Mouse (Mus musculus): ENCODE results near the gene Saa1. TPM values are rescaled to one million over a fixed set of nuclear protein-coding genes. Genes with fewer than 3 reads are reported as not detected.
"Not testable (repeated sequence)": the region's sequence is repeated elsewhere in the genome, so short reads cannot be mapped to it uniquely, and the experiment has no call there.

Saa1 gene
- polyA plus RNA-seq (2016; fragmentation: Nextera tagmentation; extraction: Ambion mirVana): 0.23 and 0.39 TPM in 2 replicates

GRCm38 (mm10) chr7:46742880-46743279, at the start of gene Saa1:
Gene Saa1, minus strand, starts transcription at chr7:46742980.
- H3K4me3 ChIP-seq, H3K36me3 ChIP-seq: not testable (repeated sequence)

GRCm38 (mm10) chr7:46789177-46789849, 46.5 kb upstream of the Saa1 start:
- Histone ChIP-seq H3K9ac (no peak overlapping the region), H3K27me3 (replicated peaks) (no peaks in the 10 kb centered on the region), H3K27ac (no peak overlapping the region), H3K4me2 (no peak overlapping the region), H3K36me3 (peaks cover 54% of the 10 kb centered on the region), H3K4me1 (peaks cover 15% of the 10 kb centered on the region), H3K4me3 (no peak overlapping the region), H3K9me3 (replicated peaks) (no peaks in the 10 kb centered on the region)
- 72% methylated on average over 5 of the region's 5 CpGs for WGBS (ENCODE audit: insufficient replicate concordance)
- no peak for ATAC-seq

More at GRCm38 (mm10) chr7:46742880-46743279, at the start of gene Saa1:
- not testable (repeated sequence) for H3K9ac ChIP-seq; H3K27ac ChIP-seq; ATAC-seq; H3K27me3 ChIP-seq (replicated peaks); H3K4me2 ChIP-seq; H3K9me3 ChIP-seq (replicated peaks); H3K4me1 ChIP-seq
- 63% methylated on average over 3 of the region's 3 CpGs for WGBS (ENCODE audit: insufficient replicate concordance)

DNA sequence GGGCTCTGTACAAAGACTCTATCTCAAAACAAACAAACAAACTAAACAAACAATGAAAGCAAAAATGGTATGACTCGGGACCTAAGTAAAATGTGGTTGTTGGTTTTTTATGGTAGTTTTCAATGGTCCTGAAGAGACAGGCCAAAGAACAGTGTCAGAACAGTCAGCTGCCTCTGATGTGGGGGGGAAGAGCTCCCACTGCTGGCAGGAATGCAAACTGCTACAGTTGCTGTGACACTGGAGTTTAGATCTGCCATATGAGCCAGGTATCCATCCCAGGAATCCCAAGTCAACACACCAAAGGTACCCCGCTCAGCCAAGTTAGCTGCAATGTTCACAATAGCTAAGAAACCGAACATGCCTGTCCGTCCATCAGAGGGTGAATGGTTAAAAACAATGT, 27.9 kb upstream of the Saa1 start:
- Histone ChIP-seq H3K4me1 (no peaks in the 10 kb centered on the region), H3K27me3 (replicated peaks) (no peaks in the 10 kb centered on the region), H3K4me2 (no peak overlapping the region), H3K36me3 (peaks cover 80% of the 10 kb centered on the region), H3K27ac (no peak overlapping the region), H3K4me3 (no peak overlapping the region), H3K9me3 (replicated peaks) (no peaks in the 10 kb centered on the region), H3K9ac (no peak overlapping the region)
- WGBS (ENCODE audit: insufficient replicate concordance): 46% methylated on average over 4 of the region's 4 CpGs
- ATAC-seq: no peak

GRCm38 (mm10) chr7:46768451-46768850, 25.7 kb upstream of the Saa1 start:
- H3K9ac ChIP-seq: no peak overlapping the region
- H3K4me1 ChIP-seq: no peaks in the 10 kb centered on the region
- no peaks in the 10 kb centered on the region for H3K9me3 ChIP-seq (replicated peaks)
- H3K4me3 ChIP-seq: no peak overlapping the region
- H3K36me3 ChIP-seq: peaks cover 80% of the 10 kb centered on the region
- 86% methylated on average over 7 of the region's 7 CpGs for WGBS (ENCODE audit: insufficient replicate concordance)
- ATAC-seq: no peak
- no peak overlapping the region for H3K27ac ChIP-seq
- H3K4me2 ChIP-seq: no peak overlapping the region
- no peaks in the 10 kb centered on the region for H3K27me3 ChIP-seq (replicated peaks)

- H3K36me3 ChIP-seq: peaks cover 84% of the 10 kb centered on the region
- no peaks in the 10 kb centered on the region for H3K4me1 ChIP-seq
- H3K9me3 ChIP-seq (replicated peaks): no peaks in the 10 kb centered on the region
- no peak overlapping the region for H3K9ac ChIP-seq
- no peak for ATAC-seq
- no peak overlapping the region for H3K27ac ChIP-seq
- no peaks in the 10 kb centered on the region for H3K27me3 ChIP-seq (replicated peaks)
- H3K4me2 ChIP-seq: no peak overlapping the region
- H3K4me3 ChIP-seq: no peak overlapping the region
These were observed 24.6 kb upstream of the Saa1 start for GRCm38 (mm10) chr7:46767371-46767770.

- H3K36me3 ChIP-seq: peaks cover 87% of the 10 kb centered on the region
- H3K4me1 ChIP-seq: peaks cover 11% of the 10 kb centered on the region
- no peaks in the 10 kb centered on the region for H3K9me3 ChIP-seq (replicated peaks)
- no peak overlapping the region for H3K9ac ChIP-seq
- H3K4me3 ChIP-seq: no peak overlapping the region
- H3K4me2 ChIP-seq: no peak overlapping the region
- WGBS (ENCODE audit: insufficient replicate concordance): 84% methylated on average over 8 of the region's 8 CpGs
- no peak for ATAC-seq
- H3K27ac ChIP-seq: no peak overlapping the region
- no peaks in the 10 kb centered on the region for H3K27me3 ChIP-seq (replicated peaks)
These were observed 21.9 kb upstream of the Saa1 start for GRCm38 (mm10) chr7:46764672-46765071.

GRCm38 (mm10) chr7:46762601-46763000, 19.8 kb upstream of the Saa1 start:
- no peak overlapping the region for H3K4me2 ChIP-seq
- no peaks in the 10 kb centered on the region for H3K27me3 ChIP-seq (replicated peaks)
- no peak for ATAC-seq
- WGBS (ENCODE audit: insufficient replicate concordance): 78% methylated on average over 5 of the region's 5 CpGs
- H3K4me1 ChIP-seq: peaks cover 11% of the 10 kb centered on the region
- H3K9me3 ChIP-seq (replicated peaks): no peaks in the 10 kb centered on the region
- H3K36me3 ChIP-seq: peaks cover 67% of the 10 kb centered on the region
- H3K27ac ChIP-seq: no peak overlapping the region
- H3K9ac ChIP-seq: no peak overlapping the region
- H3K4me3 ChIP-seq: no peak overlapping the region

DNA sequence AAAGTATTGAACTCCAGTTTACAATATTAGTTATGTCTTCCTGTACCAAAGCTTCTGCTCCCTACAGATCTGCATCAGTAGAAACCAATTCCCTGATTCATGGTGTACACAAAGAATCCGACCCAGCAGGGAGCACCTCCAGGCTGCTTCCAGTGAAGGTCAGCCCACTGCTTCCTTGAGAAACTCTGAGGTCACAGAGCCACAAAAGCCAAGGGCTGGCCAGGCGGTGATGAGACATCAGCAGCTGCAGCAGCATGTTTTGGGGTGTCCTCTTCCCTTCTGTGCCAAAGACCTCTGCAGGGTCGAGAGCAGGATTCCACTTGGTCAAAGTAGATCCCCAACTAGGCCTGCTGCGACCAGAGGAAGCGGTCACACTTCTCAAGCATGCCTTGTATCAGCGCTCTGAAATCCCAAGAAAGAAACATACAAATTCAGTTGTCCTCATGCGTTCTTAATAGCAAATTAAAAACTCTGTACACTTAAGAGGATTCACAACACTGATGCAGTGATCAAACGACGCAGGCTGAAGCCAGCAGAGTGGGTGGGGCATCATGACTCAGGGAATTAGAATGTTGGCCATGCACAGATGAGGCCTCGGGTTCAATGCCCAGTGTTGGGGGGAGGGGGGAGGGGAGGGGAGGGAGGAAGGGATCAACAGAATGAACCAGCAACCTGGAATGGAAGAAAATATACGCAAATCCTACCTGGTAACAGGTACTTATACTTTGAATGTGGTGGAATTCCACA, 18.4 kb upstream of the Saa1 start:
- no peaks in the 10 kb centered on the region for H3K9me3 ChIP-seq (replicated peaks)
- no peak overlapping the region for H3K4me2 ChIP-seq
- no peak overlapping the region for H3K27ac ChIP-seq
- H3K36me3 ChIP-seq: peaks cover 57% of the 10 kb centered on the region
- H3K4me3 ChIP-seq: no peak overlapping the region
- no peak overlapping the region for H3K9ac ChIP-seq
- 64% methylated on average over 11 of the region's 11 CpGs for WGBS (ENCODE audit: insufficient replicate concordance)
- H3K27me3 ChIP-seq (replicated peaks): no peaks in the 10 kb centered on the region
- ATAC-seq: no peak; the same call in 1 of the 2 replicates
- H3K4me1 ChIP-seq: peaks cover 11% of the 10 kb centered on the region

GRCm38 (mm10) chr7:46751490-46751889, 8.7 kb upstream of the Saa1 start, which contains the start of gene Saa2:
Gene Saa2, plus strand, starts transcription at chr7:46751790.
- WGBS (ENCODE audit: insufficient replicate concordance): 58% methylated on average over 3 of the region's 3 CpGs
- Histone ChIP-seq H3K4me2 (no peak within 1 kb of the TSS), H3K4me1 (no peaks in the 10 kb centered on the region), H3K9ac (no peak within 1 kb of the TSS), H3K9me3 (replicated peaks) (no peaks in the 10 kb centered on the region), H3K36me3 (no peaks in the 10 kb centered on the region), H3K27ac (no peak within 1 kb of the TSS), H3K27me3 (replicated peaks) (no peaks in the 10 kb centered on the region), H3K4me3 (no peak within 1 kb of the TSS)
- ATAC-seq: no peak

DNA sequence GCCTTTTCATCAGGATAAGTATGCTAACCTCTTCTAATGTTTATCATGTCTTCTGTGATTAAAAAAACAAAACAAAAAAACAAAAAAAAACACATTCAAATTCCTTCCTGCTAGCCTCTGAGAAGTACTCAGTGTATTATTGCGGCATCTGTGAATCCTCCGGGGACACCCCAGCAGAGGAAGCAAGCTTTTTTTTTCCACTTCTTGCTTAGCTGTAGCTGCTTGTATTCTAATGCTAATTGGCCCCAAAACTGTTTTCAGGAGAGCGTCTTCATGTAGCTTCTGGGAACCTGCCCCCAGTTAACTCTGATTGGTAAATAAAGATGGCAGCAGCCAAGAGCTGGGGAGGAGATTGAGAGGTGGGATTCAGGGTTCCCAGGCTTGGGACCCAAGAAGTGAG, 5.7 kb upstream of the Saa1 start:
- Histone ChIP-seq H3K27me3 (replicated peaks) (no peaks in the 10 kb centered on the region), H3K4me2 (no peak overlapping the region), H3K9ac (no peak overlapping the region), H3K36me3 (no peaks in the 10 kb centered on the region), H3K4me3 (no peak overlapping the region), H3K27ac (no peak overlapping the region), H3K9me3 (replicated peaks) (no peaks in the 10 kb centered on the region), H3K4me1 (no peaks in the 10 kb centered on the region)
- 72% methylated on average over 3 of the region's 3 CpGs for WGBS (ENCODE audit: insufficient replicate concordance)
- no peak for ATAC-seq

GRCm38 (mm10) chr7:46746381-46746780, 3.6 kb upstream of the Saa1 start:
- ATAC-seq: no peak
- Histone ChIP-seq H3K9ac (no peak overlapping the region), H3K27ac (no peak overlapping the region), H3K4me3 (no peak overlapping the region), H3K4me2 (no peak overlapping the region), H3K9me3 (replicated peaks) (no peaks in the 10 kb centered on the region), H3K36me3 (no peaks in the 10 kb centered on the region), H3K4me1 (no peaks in the 10 kb centered on the region), H3K27me3 (replicated peaks) (no peaks in the 10 kb centered on the region)
- 75% methylated on average over 7 of the region's 7 CpGs for WGBS (ENCODE audit: insufficient replicate concordance)

GRCm38 (mm10) chr7:46745816-46746215, 3.0 kb upstream of the Saa1 start:
- Histone ChIP-seq H3K4me1 (no peaks in the 10 kb centered on the region), H3K9ac (no peak overlapping the region), H3K27ac (no peak overlapping the region), H3K27me3 (replicated peaks) (no peaks in the 10 kb centered on the region), H3K4me2 (no peak overlapping the region), H3K4me3 (no peak overlapping the region), H3K36me3 (no peaks in the 10 kb centered on the region), H3K9me3 (replicated peaks) (no peaks in the 10 kb centered on the region)
- ATAC-seq: no peak
- 56% methylated on average over 3 of the region's 3 CpGs for WGBS (ENCODE audit: insufficient replicate concordance)
